Mouse (Mus musculus) CH12.LX (cell line): ENCODE measurements around the gene Neurl1a.

Experiments
- CHD2 ChIP-seq: IDR thresholded peaks from 2 replicates; pipeline ENCODE4 v1.6.1; 2011; ENCODE audit warnings: low read length, improper control_type of control experiment
- EP300 ChIP-seq: IDR thresholded peaks from 2 replicates; pipeline ENCODE4 v1.6.1; 2011; ENCODE audit warnings: low read length, improper control_type of control experiment
- MXI1 ChIP-seq: IDR thresholded peaks from 2 replicates; pipeline ENCODE4 v1.6.1; 2011; ENCODE audit warnings: mild to moderate bottlenecking, low read depth, low read length, improper control_type of control experiment

DNA sequence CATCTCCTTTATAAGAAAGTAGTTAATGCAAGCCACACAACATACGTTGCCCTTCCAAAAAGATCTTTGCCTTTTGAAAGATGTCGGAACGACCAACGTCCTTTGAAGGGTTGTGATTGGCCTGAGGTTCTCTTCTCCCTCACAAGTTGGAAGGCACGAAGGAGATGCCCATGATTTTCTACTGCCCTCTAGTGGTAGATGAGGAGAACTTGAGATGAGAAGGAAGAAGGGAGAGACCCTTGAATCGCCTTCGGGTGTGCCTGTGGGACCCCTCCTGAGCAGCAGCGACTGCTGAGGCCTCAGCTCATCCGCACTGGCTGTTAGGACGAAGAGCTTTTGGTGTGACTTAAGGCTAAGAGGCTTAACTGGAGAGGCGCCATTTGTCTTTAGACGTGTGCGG lies 10.4 kb upstream of the Neurl1a start:
- TF ChIP-seq MXI1, result no peak
- no peak for TF ChIP-seq EP300
- TF ChIP-seq CHD2, result no peak
